Mouse (Mus musculus): ENCODE results near the gene Adss.
A peak's percentile ranks its signal among the peaks of the same experiment; 100 is the strongest.

DNA sequence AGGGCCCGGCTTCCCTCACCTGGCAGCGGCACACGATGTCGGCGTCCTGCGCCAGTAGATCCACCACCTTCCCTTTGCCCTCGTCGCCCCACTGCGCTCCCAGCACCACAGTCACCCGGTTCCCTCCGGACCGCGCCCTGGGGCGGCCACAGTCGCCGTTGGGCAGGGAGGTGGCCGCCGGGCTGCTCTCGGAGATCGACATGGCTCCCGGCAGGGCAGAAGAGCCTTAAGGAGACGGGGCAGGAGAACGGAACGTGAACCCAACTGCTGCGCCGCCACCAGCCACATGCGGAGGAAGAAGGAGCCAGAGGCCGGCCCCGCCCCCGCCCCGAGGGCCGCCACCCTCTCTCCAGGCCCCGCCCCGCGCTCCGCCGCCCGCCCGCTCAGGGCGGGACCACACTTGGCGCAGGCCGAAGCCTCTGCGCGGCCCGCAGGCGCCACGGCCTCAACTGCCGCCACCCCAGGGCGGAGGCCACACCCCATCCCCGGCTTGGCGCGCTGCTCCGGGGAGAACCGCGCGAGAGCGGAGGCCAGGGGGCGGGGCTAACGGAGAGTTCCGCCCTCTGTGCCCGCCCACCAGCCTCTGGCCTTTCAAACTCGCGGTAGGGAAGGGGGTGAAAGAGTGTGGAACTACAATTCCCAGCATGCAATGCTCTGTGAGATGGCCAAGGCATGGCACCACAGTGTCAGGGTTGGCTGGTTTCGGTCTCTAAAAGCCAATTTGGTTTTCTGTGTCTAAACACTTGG, at the start of gene Adss:
- TF ChIP-seq CTCF (IDR thresholded peaks at IDR 0.05 in 2 of 3, conservative IDR thresholded peaks at IDR 0.05 in 1 of 3; ENCODE audit: control insufficient read depth in 1 of 3, insufficient read depth in 1 of 3, low read depth in 2 of 3, low read length in 3 of 3, poor library complexity in 1 of 3, severe bottlenecking in 1 of 3) (no peak), MAX (IDR thresholded peaks at IDR 0.05; ENCODE audit: low read length) (peak; percentile 39), RAD21 (IDR thresholded peaks at IDR 0.05; ENCODE audit: low read depth, low read length) (no peak)

Measured in MEL (cell line).